Mouse (Mus musculus) CH12.LX (cell line): ENCODE data around the gene Trap1. TPM values are rescaled to one million over a fixed set of nuclear protein-coding genes. Genes with fewer than 3 reads are reported as not detected.

Source experiments
- DNase-seq: peaks from one replicate; pipeline ENCODE4 v3.0.0-alpha.2; 2013; ENCODE audit errors: extremely low read depth
- H3K27ac ChIP-seq: 2 replicates; pipeline ENCODE4 v1.5.1; 2012; ENCODE audit warnings: low read depth, mild to moderate bottlenecking, control low read depth, moderate library complexity; ENCODE audit not compliant: insufficient read depth
- H3K27me3 ChIP-seq: replicated peaks from 2 replicates; pipeline ENCODE3; 2012; ENCODE audit warnings: inconsistent platforms
- H3K36me3 ChIP-seq, 2 experiments: replicated peaks in 1 of 2; 2 replicates each; pipeline versions ENCODE3 to v1.6.1; 2012; ENCODE audit warnings: inconsistent platforms in 1 of 2, low read length in 1 of 2, mild to moderate bottlenecking in 1 of 2, mixed read lengths in 1 of 2, moderate library complexity in 1 of 2; ENCODE audit not compliant: control insufficient read depth in 1 of 2, insufficient read depth in 1 of 2
- H3K4me1 ChIP-seq, 2 experiments: 2 replicates each; pipeline ENCODE4 v1.6.1; 2012; ENCODE audit warnings: inconsistent platforms in 1 of 2, moderate library complexity in 1 of 2; ENCODE audit not compliant: insufficient read depth in 2 of 2, control insufficient read depth in 1 of 2
- H3K4me2 ChIP-seq: 2 replicates; pipeline ENCODE4 v1.6.1; 2012; ENCODE audit warnings: low read depth, mild to moderate bottlenecking, control low read depth; ENCODE audit not compliant: poor library complexity, insufficient read depth, severe bottlenecking
- H3K4me3 ChIP-seq, 3 experiments: fragments of 150-350 bp in 1 of 3; sonication (generic) in 1 of 3; replicated peaks in 1 of 3; 2 replicates each; pipeline versions ENCODE3 to v1.5.1; 2011 to 2012; ENCODE audit warnings: low read depth in 2 of 3, low read length in 2 of 3, mild to moderate bottlenecking in 2 of 3, moderate library complexity in 2 of 3, control low read depth in 1 of 3, improper control_type of control experiment in 1 of 3, inconsistent platforms in 1 of 3, mixed read lengths in 1 of 3; ENCODE audit not compliant: poor library complexity in 1 of 3
- H3K79me2 ChIP-seq: replicated peaks from 2 replicates; pipeline ENCODE4 v1.6.1; 2012; ENCODE audit warnings: mild to moderate bottlenecking, moderate library complexity; ENCODE audit not compliant: control insufficient read depth, poor library complexity, insufficient read depth, severe bottlenecking; ENCODE audit errors: extremely low read depth
- H3K9ac ChIP-seq: 2 replicates; pipeline ENCODE4 v1.6.1; 2012; ENCODE audit warnings: low read depth, mild to moderate bottlenecking, control low read depth, moderate library complexity; ENCODE audit not compliant: insufficient read depth
- H3K9me3 ChIP-seq: replicated peaks from 2 replicates; pipeline ENCODE3; 2012; ENCODE audit warnings: low read length, inconsistent platforms, mixed read lengths
- CHD1 ChIP-seq: IDR thresholded peaks from 2 replicates; pipeline ENCODE4 v1.6.1; 2012; ENCODE audit warnings: low read depth, low read length, improper control_type of control experiment, inconsistent platforms
- CTCF ChIP-seq, 2 experiments: IDR thresholded peaks in 1 of 2; conservative IDR thresholded peaks in 1 of 2; 2 replicates each; pipeline ENCODE4 v1.5.1; 2011 to 2012; ENCODE audit warnings: low read depth in 2 of 2, low read length in 2 of 2, improper control_type of control experiment in 1 of 2, inconsistent platforms in 1 of 2, mild to moderate bottlenecking in 1 of 2, moderate library complexity in 1 of 2
- E2F4 ChIP-seq: IDR thresholded peaks from 2 replicates; pipeline ENCODE4 v1.6.1; 2011; ENCODE audit warnings: low read depth, low read length, improper control_type of control experiment; ENCODE audit not compliant: insufficient replicate concordance
- EP300 ChIP-seq: IDR thresholded peaks from 2 replicates; pipeline ENCODE4 v1.6.1; 2011; ENCODE audit warnings: low read length, improper control_type of control experiment
- GABPA ChIP-seq: IDR thresholded peaks from 2 replicates; pipeline ENCODE4 v1.6.1; 2012; ENCODE audit warnings: low read depth, low read length, improper control_type of control experiment, inconsistent platforms; ENCODE audit not compliant: insufficient replicate concordance
- IRF4 ChIP-seq: IDR thresholded peaks from 2 replicates; pipeline ENCODE4 v1.6.1; 2014; ENCODE audit warnings: low read depth, mild to moderate bottlenecking, inconsistent platforms, low read length, improper control_type of control experiment
- JUN ChIP-seq: IDR thresholded peaks from 2 replicates; pipeline ENCODE4 v1.6.1; 2011; ENCODE audit warnings: low read depth, mild to moderate bottlenecking, low read length, improper control_type of control experiment, moderate library complexity; ENCODE audit not compliant: insufficient read depth
- JUND ChIP-seq: conservative IDR thresholded peaks from 2 replicates; pipeline ENCODE4 v1.6.1; 2011; ENCODE audit warnings: low read depth, low read length, improper control_type of control experiment
- KAT2A ChIP-seq: IDR thresholded peaks from 2 replicates; pipeline ENCODE4 v1.6.1; 2012; ENCODE audit warnings: low read length, improper control_type of control experiment, inconsistent platforms; ENCODE audit not compliant: insufficient replicate concordance
- MAFK ChIP-seq: IDR thresholded peaks from 2 replicates; pipeline ENCODE4 v1.6.1; 2011; ENCODE audit warnings: low read length, improper control_type of control experiment; ENCODE audit not compliant: insufficient replicate concordance
- MAX ChIP-seq: IDR thresholded peaks from 2 replicates; pipeline ENCODE4 v1.6.1; 2011; ENCODE audit warnings: low read length, improper control_type of control experiment
- MAZ ChIP-seq: IDR thresholded peaks from 2 replicates; pipeline ENCODE4 v1.6.1; 2012; ENCODE audit warnings: low read depth, mild to moderate bottlenecking, inconsistent platforms, low read length, improper control_type of control experiment, moderate library complexity
- MYC ChIP-seq: IDR thresholded peaks from 2 replicates; pipeline ENCODE4 v1.6.1; 2011; ENCODE audit warnings: low read depth, mild to moderate bottlenecking, improper control_type of control experiment, low read length
- NELFE ChIP-seq: IDR thresholded peaks from 2 replicates; pipeline ENCODE4 v1.6.1; 2011; ENCODE audit warnings: low read depth, low read length, improper control_type of control experiment
- NRF1 ChIP-seq: IDR thresholded peaks from 2 replicates; pipeline ENCODE4 v1.6.1; 2014; ENCODE audit warnings: low read depth, mild to moderate bottlenecking, inconsistent platforms, low read length, improper control_type of control experiment, moderate library complexity
- POLR2A ChIP-seq: IDR thresholded peaks from 2 replicates; pipeline ENCODE4 v1.6.1; 2011; ENCODE audit warnings: low read depth, mild to moderate bottlenecking, improper control_type of control experiment, low read length
- SIN3A ChIP-seq: IDR thresholded peaks from 2 replicates; pipeline ENCODE4 v1.6.1; 2012; ENCODE audit warnings: low read length, improper control_type of control experiment, inconsistent platforms
- TBP ChIP-seq: conservative IDR thresholded peaks from 2 replicates; pipeline ENCODE4 v1.6.1; 2011; ENCODE audit warnings: low read depth, low read length, improper control_type of control experiment
- TCF12 ChIP-seq: IDR thresholded peaks from 2 replicates; pipeline ENCODE4 v1.6.1; 2014; ENCODE audit warnings: low read depth, mild to moderate bottlenecking, inconsistent platforms, low read length, improper control_type of control experiment
- UBTF ChIP-seq: IDR thresholded peaks from 2 replicates; pipeline ENCODE4 v1.6.1; 2012; ENCODE audit warnings: low read depth, mild to moderate bottlenecking, inconsistent platforms, low read length, improper control_type of control experiment, moderate library complexity
- USF2 ChIP-seq: conservative IDR thresholded peaks from 2 replicates; pipeline ENCODE4 v1.6.1; 2011; ENCODE audit warnings: low read depth, low read length, improper control_type of control experiment
- ZC3H11A ChIP-seq: IDR thresholded peaks from 2 replicates; pipeline ENCODE4 v1.6.1; 2012; ENCODE audit warnings: low read depth, mild to moderate bottlenecking, inconsistent platforms, low read length, improper control_type of control experiment
- ZMIZ1 ChIP-seq: IDR thresholded peaks from 2 replicates; pipeline ENCODE4 v1.6.1; 2012; ENCODE audit warnings: low read depth, mild to moderate bottlenecking, inconsistent platforms, low read length, improper control_type of control experiment
- dilution Hi-C: fragments of 300-500 bp; cut with MboI; formaldehyde crosslinking; loops from 2 replicates; pipeline ENCODE4 v1.14.3; 2020; ENCODE audit warnings: low sequenced_read_pairs; ENCODE audit not compliant: extremely low pct_unique_long_range_greater_than_20kb, extremely low pct_ligation_motif_present
- in situ Hi-C: fragments of 300-500 bp; cut with MboI; formaldehyde crosslinking; loops from 3 replicates; pipeline ENCODE4 v1.14.3; 2019; ENCODE audit warnings: low sequenced_read_pairs, low pct_ligation_motif_present, low pct_unique_long_range_greater_than_20kb, mixed read lengths
- polyA plus RNA-seq: library from polyadenylated mRNA; unstranded; fragments of >175 nt; gene quantifications from 2 replicates; pipeline ENCODE4 v1.2.1, GENCODE M21; 2012; ENCODE audit warnings: low read depth; ENCODE audit not compliant: insufficient read length
- total RNA-seq, 2 experiments: library from RNA; depleted of rRNA; stranded (reverse); fragments of 300-350 nt in 1 of 2; fragments of >200 nt in 1 of 2; gene quantifications; 2 replicates each; pipeline ENCODE4 v1.2.3; 2012 to 2014

Gene Trap1
- total and polyA plus RNA-seq, 3 experiments: 143 to 284 (median 167) TPM

DNA sequence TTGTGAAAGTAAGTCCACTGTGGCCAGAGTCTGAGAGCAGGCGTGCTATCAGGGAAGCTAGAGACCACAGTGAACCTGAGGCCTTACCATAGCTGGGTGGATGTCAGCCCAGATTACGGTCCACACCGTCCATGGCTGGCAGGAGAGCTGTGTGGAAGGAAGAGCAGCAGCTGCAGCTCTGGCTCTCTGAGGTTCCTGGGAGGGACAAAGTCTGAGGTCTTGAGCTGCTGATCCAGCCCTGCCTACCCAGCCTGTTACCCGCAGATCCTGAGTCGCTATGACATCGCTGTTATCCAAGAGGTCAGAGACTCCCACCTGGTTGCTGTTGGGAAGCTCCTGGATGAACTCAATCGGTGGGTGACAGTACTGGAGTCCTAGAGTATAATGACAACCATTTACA is 39.9 kb downstream of the Trap1 start:
- dilution Hi-C loops: no loop called here
- TF ChIP-seq SIN3A (no peak), JUND (no peak), USF2 (no peak), MYC (no peak), CHD1 (no peak), TBP (no peak), MAFK (no peak), IRF4 (no peak), CTCF (conservative IDR thresholded peaks at IDR 0.05 in 1 of 2, IDR thresholded peaks at IDR 0.05 in 1 of 2; ENCODE audit: low read depth in 2 of 2, low read length in 2 of 2) (no peak), JUN (no peak), EP300 (no peak), NELFE (no peak), UBTF (no peak), POLR2A (no peak), GABPA (no peak), ZMIZ1 (no peak)
- TF ChIP-seq, all 38 proteins: peak for 0
- Histone ChIP-seq H3K9ac (no peak overlapping the region), H3K4me1 (peaks cover 3 to 23% of the 10 kb centered on the region in 2 experiments; a peak in 3 of 4 replicates), H3K4me3 (no peak overlapping the region), H3K9me3 (no peaks in the 10 kb centered on the region), H3K27me3 (no peaks in the 10 kb centered on the region), H3K36me3 (peaks cover 45 to 89% of the 10 kb centered on the region in 2 experiments), H3K79me2 (no peaks in the 10 kb centered on the region), H3K27ac (no peak overlapping the region), H3K4me2 (no peak overlapping the region)
- in situ Hi-C loops: no loop called here
- DNase-seq: no peak

DNA sequence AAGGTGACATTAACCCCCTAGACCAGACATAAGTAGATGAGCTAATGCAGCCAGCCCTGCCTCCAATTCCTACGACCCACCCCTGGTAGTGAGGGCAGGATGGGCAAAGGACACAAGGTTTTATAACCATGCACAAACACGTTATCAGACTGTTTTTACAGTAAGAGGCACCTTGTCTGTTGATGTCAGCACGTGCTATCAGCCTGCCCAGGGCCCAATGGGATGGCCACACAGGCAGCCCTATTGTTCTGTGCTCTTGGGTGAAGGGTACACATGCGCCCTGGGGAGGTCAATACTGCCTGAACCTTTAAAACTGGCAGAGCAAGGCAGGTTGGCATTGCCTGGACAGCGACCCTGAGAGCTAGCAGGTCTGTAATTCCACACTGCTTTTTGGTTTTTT is 40.8 kb downstream of the Trap1 start, which contains the start of gene Dnase1:
Gene Dnase1 (plus strand): TSS at position 136 of the 400 bp plus-strand sequence.
- H3K27me3 ChIP-seq: no peaks in the 10 kb centered on the region
- H3K27ac ChIP-seq: no peak within 1 kb of the TSS
- H3K4me2 ChIP-seq: no peak within 1 kb of the TSS
- no peak within 1 kb of the TSS for H3K4me3 ChIP-seq
- H3K36me3 ChIP-seq: peaks cover 44 to 85% of the 10 kb centered on the region in 2 experiments
- DNase-seq: no peak
- H3K9me3 ChIP-seq: no peaks in the 10 kb centered on the region
- no peak within 1 kb of the TSS for H3K9ac ChIP-seq
- in situ Hi-C loops: no loop called here
- H3K79me2 ChIP-seq: no peaks in the 10 kb centered on the region
- TF ChIP-seq NRF1: no peak
- no peak for TF ChIP-seq TCF12
- TF ChIP-seq ZC3H11A: no peak
- TF ChIP-seq NELFE: no peak
- no peak for TF ChIP-seq MAZ
- no peak for TF ChIP-seq MYC
- TF ChIP-seq POLR2A: no peak
- TF ChIP-seq E2F4: no peak
- no peak for TF ChIP-seq MAX
- TF ChIP-seq SIN3A: no peak
- TF ChIP-seq KAT2A: no peak
- no peak for TF ChIP-seq USF2
- TF ChIP-seq, all 38 proteins: peak for 0
- peaks cover 3 to 23% of the 10 kb centered on the region in 2 experiments; a peak in 3 of 4 replicates for H3K4me1 ChIP-seq
- dilution Hi-C loops: no loop called here
